Mouse (Mus musculus) intestine, postnatal 0 days (tissue): Measurements from ENCODE around the gene Aldh1a3. TPM values are rescaled to one million over a fixed set of nuclear protein-coding genes. Genes with fewer than 3 reads are reported as not detected.

Experiments
- ATAC-seq: fragments of 200-750 bp; cut with Nextera tagmentation; 2 replicates; pipeline ENCODE4 v1.8.0; 2017; ENCODE audit warnings: mild to moderate bottlenecking, moderate TSS enrichment, moderate library complexity
- H3K27ac ChIP-seq: fragments of 300-500 bp; sonication (generic); 2 replicates; pipeline ENCODE4 v1.5.1; 2014; ENCODE audit warnings: mild to moderate bottlenecking, low read depth, low read length, moderate library complexity
- H3K27me3 ChIP-seq: fragments of 300-500 bp; sonication (generic); replicated peaks from 2 replicates; pipeline ENCODE4 v1.6.1; 2014; ENCODE audit warnings: low read length, mixed read lengths; ENCODE audit not compliant: control insufficient read depth, insufficient read depth
- H3K36me3 ChIP-seq: fragments of 300-500 bp; sonication (generic); 2 replicates; pipeline ENCODE4 v1.6.1; 2014; ENCODE audit warnings: mild to moderate bottlenecking, moderate library complexity; ENCODE audit not compliant: control insufficient read depth, insufficient read depth
- H3K4me1 ChIP-seq: fragments of 300-500 bp; sonication (generic); replicated peaks from 2 replicates; pipeline ENCODE4 v1.6.1; 2014; ENCODE audit warnings: antibody characterized with exemption, low read length, mixed read lengths; ENCODE audit not compliant: control insufficient read depth, insufficient read depth
- H3K4me2 ChIP-seq: fragments of 300-500 bp; sonication (generic); replicated peaks from 2 replicates; pipeline ENCODE4 v1.6.1; 2014; ENCODE audit warnings: low read depth, mild to moderate bottlenecking, moderate library complexity
- H3K4me3 ChIP-seq: fragments of 300-500 bp; sonication (generic); 2 replicates; pipeline ENCODE4 v1.5.1; 2014; ENCODE audit warnings: low read depth, low read length
- H3K9ac ChIP-seq: fragments of 300-500 bp; sonication (generic); 2 replicates; pipeline ENCODE4 v1.6.1; 2014; ENCODE audit warnings: mild to moderate bottlenecking, low read depth, low read length
- H3K9me3 ChIP-seq: fragments of 300-500 bp; sonication (generic); 2 replicates; pipeline ENCODE4 v1.6.1; 2016; ENCODE audit warnings: mixed run types; ENCODE audit not compliant: control insufficient read depth
- CTCF ChIP-seq: sonication (generic); IDR thresholded peaks from 2 replicates; pipeline ENCODE4 v1.5.1; 2016; ENCODE audit warnings: low read depth, mild to moderate bottlenecking, control low read depth, antibody characterized with exemption, moderate library complexity
- WGBS: fragments of 180-500 bp; shearing (Covaris S2); extraction: QIAGEN DNeasy Blood & Tissue Kit; methylation state at CpG from one replicate; pipeline ENCODE4 v1.1.7; 2014; 5-methylcytosine and 5-hydroxymethylcytosine counted together
- polyA plus RNA-seq: library from polyadenylated mRNA; unstranded; fragments of >200 nt; fragmentation: Nextera tagmentation; extraction: Ambion mirVana; gene quantifications from 2 replicates; pipeline ENCODE4 v1.2.1, GENCODE M21; 2015

Gene Aldh1a3
- polyA plus RNA-seq, 1 experiment from 2014 or later = 45.4 TPM

- WGBS = 93% methylated on average over 3 of the region's 3 CpGs
- Histone ChIP-seq H3K4me1 (0 out of 2 replicates have a peak, but pooled peaks cover 3% of the 10 kb centered on the region), H3K4me2 (no peak overlapping the region), H3K36me3 (peaks cover 8% of the 10 kb centered on the region; the same call in 1 of the 2 replicates), H3K27ac (no peak overlapping the region), H3K9me3 (peaks cover 4% of the 10 kb centered on the region; the same call in 1 of the 2 replicates), H3K27me3 (no peaks in the 10 kb centered on the region), H3K9ac (no peak overlapping the region), H3K4me3 (no peak overlapping the region)
- no peak for ATAC-seq
- TF ChIP-seq CTCF = no peak
Observed at GRCm38 (mm10) chr7:66358461-66358860, 68.9 kb downstream of the Aldh1a3 start.

GRCm38 (mm10) chr7:66355791-66356522 lies 71.4 kb downstream of the Aldh1a3 start:
- Histone ChIP-seq H3K36me3 (peaks cover 8% of the 10 kb centered on the region; the same call in 1 of the 2 replicates), H3K4me2 (no peak overlapping the region), H3K27me3 (no peaks in the 10 kb centered on the region), H3K9ac (no peak overlapping the region), H3K4me3 (no peak overlapping the region), H3K4me1 (0 out of 2 replicates have a peak, but pooled peaks cover 3% of the 10 kb centered on the region), H3K27ac (no peak overlapping the region), H3K9me3 (peaks cover 4% of the 10 kb centered on the region; the same call in 1 of the 2 replicates)
- no peak for ATAC-seq
- TF ChIP-seq CTCF = no peak
- 81% methylated on average over 8 of the region's 8 CpGs for WGBS

GRCm38 (mm10) chr7:66354911-66355310 lies 72.4 kb downstream of the Aldh1a3 start:
- Histone ChIP-seq H3K4me2 (no peak overlapping the region), H3K4me1 (0 out of 2 replicates have a peak, but pooled peaks cover 3% of the 10 kb centered on the region), H3K4me3 (no peak overlapping the region), H3K9me3 (no peaks in the 10 kb centered on the region), H3K27ac (no peak overlapping the region), H3K9ac (no peak overlapping the region), H3K36me3 (peaks cover 3% of the 10 kb centered on the region; the same call in 1 of the 2 replicates), H3K27me3 (no peaks in the 10 kb centered on the region)
- ATAC-seq = no peak
- no peak for TF ChIP-seq CTCF
- WGBS = 63% methylated on average over 3 of the region's 3 CpGs

- Histone ChIP-seq H3K27ac (no peak overlapping the region), H3K9me3 (no peaks in the 10 kb centered on the region), H3K27me3 (no peaks in the 10 kb centered on the region), H3K36me3 (0 out of 2 replicates have a peak, but pooled peaks cover 5% of the 10 kb centered on the region), H3K4me2 (no peak overlapping the region), H3K4me1 (no peaks in the 10 kb centered on the region), H3K4me3 (no peak overlapping the region), H3K9ac (no peak overlapping the region)
- no peak for ATAC-seq
- WGBS = 82% methylated on average over 4 of the region's 4 CpGs
- TF ChIP-seq CTCF = no peak
Observed at GRCm38 (mm10) chr7:66351074-66351473, 76.2 kb downstream of the Aldh1a3 start.

GRCm38 (mm10) chr7:66349670-66350069 lies 77.6 kb downstream of the Aldh1a3 start:
- Histone ChIP-seq H3K4me2 (no peak overlapping the region), H3K4me3 (no peak overlapping the region), H3K9ac (no peak overlapping the region), H3K27me3 (no peaks in the 10 kb centered on the region), H3K27ac (no peak overlapping the region), H3K36me3 (0 out of 2 replicates have a peak, but pooled peaks cover 5% of the 10 kb centered on the region), H3K9me3 (no peaks in the 10 kb centered on the region), H3K4me1 (no peaks in the 10 kb centered on the region)
- 55% methylated on average over 11 of the region's 11 CpGs for WGBS
- no peak for ATAC-seq
- no peak for TF ChIP-seq CTCF

- no peaks in the 10 kb centered on the region for H3K4me1 ChIP-seq
- 88% methylated on average over 10 of the region's 10 CpGs for WGBS
- H3K9ac ChIP-seq = no peak overlapping the region
- no peak overlapping the region for H3K4me3 ChIP-seq
- no peaks in the 10 kb centered on the region for H3K9me3 ChIP-seq
- no peak for ATAC-seq
- H3K4me2 ChIP-seq = no peak overlapping the region
- H3K27ac ChIP-seq = no peak overlapping the region
- no peaks in the 10 kb centered on the region for H3K27me3 ChIP-seq
- TF ChIP-seq CTCF = no peak
- H3K36me3 ChIP-seq = 0 out of 2 replicates have a peak, but pooled peaks cover 5% of the 10 kb centered on the region
Observed at GRCm38 (mm10) chr7:66348588-66348987, 78.7 kb downstream of the Aldh1a3 start.
